Mouse (Mus musculus): ENCODE measurements around the gene Gbp8.
"Not testable (repeated sequence)": the region's sequence is repeated elsewhere in the genome, so short reads cannot be mapped to it uniquely, and the experiment has no call there.

DNA sequence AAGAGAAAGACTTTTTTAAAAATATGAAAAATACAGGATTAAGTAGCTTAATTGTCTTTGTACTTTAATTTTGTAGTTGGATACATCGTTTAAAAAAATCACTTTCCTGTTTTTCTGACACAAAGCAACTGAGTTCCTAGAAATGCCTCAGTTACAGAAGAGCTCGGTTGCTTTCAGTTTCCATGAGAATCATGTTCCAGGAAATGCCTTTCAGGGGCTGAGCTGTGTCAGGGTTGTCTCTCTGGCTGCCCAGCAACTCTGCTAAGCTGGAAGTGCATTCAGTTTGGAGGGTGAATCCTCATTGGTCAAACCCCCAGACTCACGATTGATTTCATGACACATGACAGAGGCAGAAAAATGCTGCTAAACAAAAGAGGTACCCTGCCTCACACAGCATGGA is 6.4 kb upstream of the Gbp8 start:
- not testable (repeated sequence) for TF ChIP-seq CTCF (IDR thresholded peaks at IDR 0.05; ENCODE audit: control insufficient read depth, insufficient read depth, insufficient read length); MYOG (IDR thresholded peaks at IDR 0.05; ENCODE audit: control insufficient read depth, extremely low read depth, insufficient read length); CEBPB (IDR thresholded peaks at IDR 0.05; ENCODE audit: low read depth); FOSL1 (IDR thresholded peaks at IDR 0.05; ENCODE audit: insufficient read depth, low read length, poor library complexity, severe bottlenecking)
